Mouse (Mus musculus) forebrain, embryonic 10.5 days (tissue): ENCODE data around the gene Snx29. TPM values are rescaled to one million over a fixed set of nuclear protein-coding genes. Genes with fewer than 3 reads are reported as not detected.

ENCODE experiments used
- DNase-seq: peaks from one replicate; pipeline ENCODE4 v3.0.0-alpha.2; 2017; ENCODE audit warnings: low spot score; ENCODE audit errors: extremely low spot score
- H3K27ac ChIP-seq: fragments of 300-500 bp; sonication (generic); 2 replicates; pipeline ENCODE4 v1.5.1; 2016; ENCODE audit warnings: mild to moderate bottlenecking
- H3K27me3 ChIP-seq: fragments of 300-500 bp; sonication (generic); 2 replicates; pipeline ENCODE4 v1.6.1; 2016; ENCODE audit warnings: mild to moderate bottlenecking; ENCODE audit not compliant: poor library complexity, severe bottlenecking
- H3K36me3 ChIP-seq: fragments of 300-500 bp; sonication (generic); replicated peaks from 2 replicates; pipeline ENCODE4 v1.6.1; 2016; ENCODE audit warnings: mild to moderate bottlenecking, moderate library complexity
- H3K4me1 ChIP-seq: fragments of 300-500 bp; sonication (generic); 2 replicates; pipeline ENCODE4 v1.6.1; 2016
- H3K4me3 ChIP-seq: fragments of 300-500 bp; sonication (generic); 2 replicates; pipeline ENCODE4 v1.5.1; 2016; ENCODE audit warnings: mild to moderate bottlenecking, moderate library complexity
- H3K9me3 ChIP-seq: fragments of 300-500 bp; sonication (generic); 2 replicates; pipeline ENCODE4 v1.6.1; 2016; ENCODE audit warnings: mild to moderate bottlenecking, moderate library complexity
- WGBS: fragments of 180-500 bp; shearing (Covaris S2); methylation state at CpG from one replicate; pipeline ENCODE4 v1.1.7; 2016; 5-methylcytosine and 5-hydroxymethylcytosine counted together
- polyA plus RNA-seq: library from polyadenylated mRNA; unstranded; fragments of >200 nt; fragmentation: Nextera tagmentation; extraction: Ambion mirVana; gene quantifications from 2 replicates; pipeline ENCODE4 v1.2.1, GENCODE M21; 2016

Gene Snx29
- polyA plus RNA-seq, 1 experiment from 2014 or later: 9.8 TPM

DNA sequence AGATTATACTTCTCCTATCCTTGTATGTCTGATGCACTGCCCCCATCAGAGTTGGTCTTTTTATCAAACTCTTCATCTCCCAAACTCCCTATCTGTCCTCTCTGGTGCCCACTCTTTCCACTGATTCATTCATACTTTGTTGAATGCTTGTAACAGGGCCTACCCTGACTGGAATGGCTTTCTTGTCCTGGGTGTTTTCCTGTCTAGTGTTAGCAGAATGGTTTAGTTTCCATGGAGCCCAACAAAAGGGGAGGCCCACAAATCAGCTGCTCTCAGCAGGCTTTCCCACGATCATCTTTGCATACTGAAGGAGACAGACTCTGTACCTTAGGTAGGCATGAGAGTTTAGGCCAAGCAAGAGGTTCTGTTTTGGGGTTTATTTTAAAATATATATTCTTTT is 346.2 kb downstream of the Snx29 start:
- Histone ChIP-seq H3K27ac (peak overlapping the region; percentile 37; the same call in 1 of the 2 replicates), H3K9me3 (no peaks in the 10 kb centered on the region), H3K36me3 (no peaks in the 10 kb centered on the region), H3K4me3 (no peak overlapping the region), H3K27me3 (no peaks in the 10 kb centered on the region), H3K4me1 (peaks cover 9% of the 10 kb centered on the region)
- WGBS: 64% methylated on average over 1 of the region's 1 CpGs
- no peak for DNase-seq

DNA sequence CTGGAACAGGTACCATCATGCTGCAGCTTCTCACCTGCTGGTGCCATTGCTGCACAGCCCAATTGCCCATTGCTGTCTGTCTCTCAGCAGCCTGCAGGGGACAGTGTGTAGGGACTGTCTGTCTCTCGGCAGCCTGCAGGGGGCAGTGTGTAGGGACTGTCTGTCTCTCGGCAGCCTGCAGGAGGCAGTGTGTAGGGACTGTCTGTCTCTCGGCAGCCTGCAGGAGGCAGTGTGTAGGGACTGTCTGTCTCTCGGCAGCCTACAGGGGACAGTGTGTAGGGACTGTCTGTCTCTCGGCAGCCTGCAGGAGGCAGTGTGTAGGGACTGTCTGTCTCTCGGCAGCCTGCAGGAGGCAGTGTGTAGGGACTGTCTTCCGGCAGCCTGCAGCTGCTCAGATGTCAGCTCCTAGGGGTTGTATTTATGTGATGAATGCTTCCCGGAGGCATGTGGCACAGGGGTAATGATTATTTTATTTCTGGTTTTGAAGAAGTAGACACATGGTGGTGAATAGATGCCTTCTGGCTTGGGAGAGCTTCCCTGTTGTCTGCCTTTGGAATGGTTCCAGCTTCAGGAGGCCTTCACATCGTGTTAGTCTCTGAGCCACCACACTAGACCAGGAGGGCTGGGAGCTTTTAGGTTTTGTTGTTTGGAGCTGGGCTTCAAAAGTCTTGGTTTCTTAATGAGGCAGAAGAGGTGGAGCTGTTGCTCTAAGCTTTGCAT is 347.7 kb downstream of the Snx29 start:
- WGBS: 91% methylated on average over 9 of the region's 9 CpGs
- DNase-seq: no peak
- Histone ChIP-seq H3K36me3 (no peaks in the 10 kb centered on the region), H3K4me1 (peaks cover 9% of the 10 kb centered on the region), H3K9me3 (no peaks in the 10 kb centered on the region), H3K27ac (no peak overlapping the region), H3K27me3 (no peaks in the 10 kb centered on the region), H3K4me3 (no peak overlapping the region)

- Histone ChIP-seq H3K9me3 (no peaks in the 10 kb centered on the region), H3K4me3 (no peak overlapping the region), H3K27me3 (no peaks in the 10 kb centered on the region), H3K27ac (no peak overlapping the region), H3K4me1 (peaks cover 9% of the 10 kb centered on the region), H3K36me3 (no peaks in the 10 kb centered on the region)
- 91% methylated on average over 6 of the region's 6 CpGs for WGBS
- no peak for DNase-seq
Observed at GRCm38 (mm10) chr16:11670971-11671310, 348.2 kb downstream of the Snx29 start.

DNA sequence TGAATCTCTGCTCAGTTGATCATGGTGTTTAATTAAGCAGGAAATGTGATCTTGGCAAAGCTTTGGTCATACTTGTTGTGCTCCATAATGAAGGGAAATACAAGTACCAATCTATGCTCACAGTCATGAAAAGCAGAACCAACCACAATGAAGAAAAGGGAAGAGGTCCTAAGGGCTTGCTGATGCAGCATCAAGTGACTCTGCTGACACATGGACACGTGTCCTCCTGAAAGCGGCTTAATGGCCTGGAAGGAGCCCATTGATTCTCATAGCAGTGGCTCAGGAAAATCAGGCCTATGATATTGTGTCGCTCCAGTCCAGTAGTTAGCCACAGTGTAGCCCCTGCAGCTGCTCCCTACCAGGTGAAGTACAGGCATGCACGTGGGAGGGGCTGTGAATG is 353.3 kb downstream of the Snx29 start:
- DNase-seq: no peak
- no peak overlapping the region for H3K4me3 ChIP-seq
- no peaks in the 10 kb centered on the region; the same call in 1 of the 2 replicates for H3K9me3 ChIP-seq
- H3K4me1 ChIP-seq: no peaks in the 10 kb centered on the region
- no peaks in the 10 kb centered on the region for H3K36me3 ChIP-seq
- 59% methylated on average over 4 of the region's 4 CpGs for WGBS
- H3K27me3 ChIP-seq: no peaks in the 10 kb centered on the region
- H3K27ac ChIP-seq: no peak overlapping the region

DNA sequence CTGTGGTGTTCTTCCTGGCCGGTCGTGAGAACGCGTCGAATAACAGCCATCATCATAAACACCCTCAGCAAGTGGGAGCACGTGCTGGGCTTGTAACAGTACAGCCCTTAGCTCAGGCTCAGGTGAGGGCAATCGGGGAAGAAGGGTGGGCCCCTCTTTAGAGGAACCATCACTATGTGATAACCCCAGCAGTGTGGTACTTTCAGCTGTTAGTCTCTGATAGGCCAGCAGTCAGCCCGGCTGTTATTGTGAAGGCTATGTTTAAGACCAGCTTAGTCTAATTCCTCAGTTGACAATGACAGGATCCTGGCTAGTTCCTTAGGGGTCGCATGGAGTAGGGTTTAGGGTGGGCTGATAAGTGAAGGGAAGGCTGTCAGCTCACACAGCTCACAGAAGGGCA is 362.6 kb downstream of the Snx29 start:
- Histone ChIP-seq H3K4me3 (no peak overlapping the region), H3K36me3 (no peaks in the 10 kb centered on the region), H3K9me3 (no peaks in the 10 kb centered on the region), H3K27ac (no peak overlapping the region), H3K27me3 (no peaks in the 10 kb centered on the region), H3K4me1 (no peaks in the 10 kb centered on the region)
- WGBS: 91% methylated on average over 9 of the region's 9 CpGs
- DNase-seq: no peak

DNA sequence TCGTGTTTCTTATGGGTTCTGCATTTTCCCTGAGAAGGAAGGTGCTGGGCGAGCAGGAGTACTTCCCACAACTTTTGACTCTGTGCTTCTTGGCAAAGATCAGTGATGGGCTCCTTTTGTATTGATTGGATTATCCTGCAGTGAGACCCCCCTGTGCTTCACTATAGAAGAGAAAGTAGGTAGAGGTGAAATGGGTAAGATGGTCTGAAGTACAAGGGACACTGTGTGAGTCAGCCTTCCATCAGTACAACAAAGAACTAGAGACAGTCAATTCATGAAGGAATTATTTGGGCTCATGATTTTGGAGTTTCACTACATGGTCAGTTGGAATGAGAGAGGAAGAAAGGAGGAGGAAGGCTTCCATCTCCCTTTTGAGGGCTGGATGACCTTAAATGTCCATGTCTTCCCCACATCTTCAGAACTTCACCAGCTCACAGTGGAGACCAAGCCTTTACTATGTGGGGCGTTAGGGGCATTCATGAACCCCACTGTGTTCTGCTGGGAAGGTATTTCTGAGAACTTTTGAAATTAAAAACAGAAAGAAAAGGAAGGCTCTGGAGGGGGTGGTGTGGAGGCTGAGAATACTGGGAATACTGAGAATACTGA is 363.1 kb downstream of the Snx29 start:
- Histone ChIP-seq H3K27me3 (no peaks in the 10 kb centered on the region), H3K9me3 (no peaks in the 10 kb centered on the region), H3K36me3 (no peaks in the 10 kb centered on the region), H3K27ac (no peak overlapping the region), H3K4me3 (no peak overlapping the region), H3K4me1 (no peaks in the 10 kb centered on the region)
- 71% methylated on average over 3 of the region's 3 CpGs for WGBS
- no peak for DNase-seq

- H3K4me3 ChIP-seq: no peak overlapping the region
- no peaks in the 10 kb centered on the region for H3K27me3 ChIP-seq
- DNase-seq: no peak
- H3K27ac ChIP-seq: no peak overlapping the region
- no peaks in the 10 kb centered on the region for H3K9me3 ChIP-seq
- H3K36me3 ChIP-seq: no peaks in the 10 kb centered on the region
- peaks cover 10% of the 10 kb centered on the region for H3K4me1 ChIP-seq
Observed at GRCm38 (mm10) chr16:11687836-11688235, 365.1 kb downstream of the Snx29 start.

GRCm38 (mm10) chr16:11688281-11689005 is 365.7 kb downstream of the Snx29 start:
- H3K9me3 ChIP-seq: no peaks in the 10 kb centered on the region
- no peaks in the 10 kb centered on the region for H3K36me3 ChIP-seq
- H3K4me1 ChIP-seq: peaks cover 12% of the 10 kb centered on the region
- WGBS: 81% methylated on average over 4 of the region's 4 CpGs
- H3K27ac ChIP-seq: no peak overlapping the region
- no peak for DNase-seq
- H3K4me3 ChIP-seq: no peak overlapping the region
- no peaks in the 10 kb centered on the region for H3K27me3 ChIP-seq

- Histone ChIP-seq H3K9me3 (no peaks in the 10 kb centered on the region), H3K4me3 (no peak overlapping the region), H3K27ac (no peak overlapping the region), H3K36me3 (no peaks in the 10 kb centered on the region), H3K27me3 (no peaks in the 10 kb centered on the region), H3K4me1 (peaks cover 12% of the 10 kb centered on the region)
- no peak for DNase-seq
- 95% methylated on average over 8 of the region's 8 CpGs for WGBS
Observed at GRCm38 (mm10) chr16:11690097-11690496, 367.4 kb downstream of the Snx29 start.

DNA sequence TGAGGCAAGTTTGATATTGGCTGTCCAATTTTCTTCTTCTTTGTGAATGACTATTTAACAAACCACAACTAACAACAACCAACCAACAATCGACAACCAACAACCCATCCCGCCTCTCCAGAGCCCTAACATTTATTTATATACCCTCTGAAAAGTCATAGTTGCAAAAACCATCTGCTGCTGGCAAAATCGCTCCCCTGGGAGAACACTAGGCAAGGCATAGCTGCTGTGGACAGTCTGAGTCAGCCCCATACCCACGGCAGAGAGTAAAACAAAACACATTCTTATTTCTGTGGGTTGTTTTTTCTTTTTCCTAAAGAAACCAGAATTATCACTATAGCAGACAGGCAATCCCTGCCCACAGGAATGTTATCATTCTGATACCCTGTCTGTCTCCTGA is 368.0 kb downstream of the Snx29 start:
- H3K27me3 ChIP-seq: no peaks in the 10 kb centered on the region
- 88% methylated on average over 4 of the region's 4 CpGs for WGBS

GRCm38 (mm10) chr16:11691487-11692200 is 368.9 kb downstream of the Snx29 start:
- no peaks in the 10 kb centered on the region for H3K36me3 ChIP-seq
- no peaks in the 10 kb centered on the region for H3K27me3 ChIP-seq
- H3K4me1 ChIP-seq: peaks cover 12% of the 10 kb centered on the region
- H3K4me3 ChIP-seq: no peak overlapping the region
- H3K27ac ChIP-seq: peak overlapping the region; percentile 45; the same call in 1 of the 2 replicates
- no peak for DNase-seq
- no peaks in the 10 kb centered on the region for H3K9me3 ChIP-seq
- 80% methylated on average over 9 of the region's 9 CpGs for WGBS

More for the DNA sequence above, 368.0 kb downstream of the Snx29 start:
- H3K9me3 ChIP-seq: no peaks in the 10 kb centered on the region
- DNase-seq: no peak
- H3K36me3 ChIP-seq: no peaks in the 10 kb centered on the region
- H3K4me1 ChIP-seq: peaks cover 12% of the 10 kb centered on the region
- H3K4me3 ChIP-seq: no peak overlapping the region
- no peak overlapping the region for H3K27ac ChIP-seq

DNA sequence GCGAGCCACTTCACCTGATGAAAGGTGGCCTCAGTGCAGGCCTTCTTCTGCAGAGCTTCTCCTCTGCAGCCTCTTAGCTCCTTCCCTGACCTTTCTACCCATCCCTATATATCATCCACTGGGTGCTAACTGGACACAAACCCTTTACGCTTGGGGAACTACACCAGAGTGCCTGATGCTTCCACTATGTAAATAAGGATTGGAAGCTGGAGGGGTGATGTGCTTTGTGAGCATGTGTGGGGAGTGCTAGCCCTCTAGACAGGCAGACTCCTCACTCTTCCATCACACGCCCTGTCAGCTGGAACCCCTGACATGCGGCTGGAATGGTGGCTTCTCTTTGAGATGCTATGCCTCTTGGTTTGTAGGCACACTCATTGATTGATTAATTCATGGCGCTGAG is 370.0 kb downstream of the Snx29 start:
- H3K36me3 ChIP-seq: no peaks in the 10 kb centered on the region
- 79% methylated on average over 5 of the region's 5 CpGs for WGBS
- no peak for DNase-seq

GRCm38 (mm10) chr16:11694386-11694785 is 371.7 kb downstream of the Snx29 start:
- Histone ChIP-seq H3K27ac (no peak overlapping the region), H3K27me3 (no peaks in the 10 kb centered on the region), H3K36me3 (no peaks in the 10 kb centered on the region), H3K4me3 (no peak overlapping the region), H3K4me1 (peaks cover 12% of the 10 kb centered on the region), H3K9me3 (no peaks in the 10 kb centered on the region)
- WGBS: 89% methylated on average over 4 of the region's 4 CpGs
- no peak for DNase-seq

More for the DNA sequence above, 370.0 kb downstream of the Snx29 start:
- no peak overlapping the region for H3K27ac ChIP-seq
- H3K4me1 ChIP-seq: peaks cover 12% of the 10 kb centered on the region
- H3K9me3 ChIP-seq: no peaks in the 10 kb centered on the region
- H3K27me3 ChIP-seq: no peaks in the 10 kb centered on the region
- no peak overlapping the region for H3K4me3 ChIP-seq
